Mouse (Mus musculus) stomach, postnatal 0 days (tissue): Measurements from ENCODE around the gene Ptgfrn.

Experiments used
- CTCF ChIP-seq: IDR thresholded peaks from 2 replicates; pipeline ENCODE4 v1.5.1; 2016; ENCODE audit warnings: antibody characterized with exemption, low read depth, mild to moderate bottlenecking, moderate library complexity
- EP300 ChIP-seq: optimal IDR thresholded peaks from 2 replicates; pipeline ENCODE3; 2016; ENCODE audit warnings: antibody characterized with exemption

GRCm38 (mm10) chr3:101086584-101087445 lies 23.3 kb downstream of the Ptgfrn start:
- TF ChIP-seq CTCF (no peak), EP300 (no peak)
